Mouse (Mus musculus): ENCODE data around the gene Phospho1. TPM values are rescaled to one million over a fixed set of nuclear protein-coding genes. Genes with fewer than 3 reads are reported as not detected.

Gene Phospho1
- 49.0 and 117 TPM in 2 replicates for polyA plus RNA-seq (2012; rRNA removed; ENCODE audit: low replicate concordance)

GRCm38 (mm10) chr11:95824071-95824876 lies at the start of gene Phospho1:
TSS of gene Phospho1 (plus strand) at chr11:95824499.

GRCm38 (mm10) chr11:95837059-95837458 lies 12.8 kb downstream of the Phospho1 start, which contains the start of gene Gngt2:
TSS of gene Gngt2 (plus strand) at chr11:95837216.

GRCm38 (mm10) chr11:95842074-95842681 lies 17.9 kb downstream of the Phospho1 start, which contains the start of gene Abi3:
TSS of gene Abi3 (minus strand) at chr11:95842476.

Other genes with a start within 250 kb of the Phospho1 start
- gene Ngfr, start 236.8 kb upstream of the Phospho1 start, polyA plus RNA-seq (2012; rRNA removed; ENCODE audit: low replicate concordance) = 3.3 and 174 TPM in 2 replicates
- 159 and 238 TPM in 2 replicates for gene Phb, start 157.5 kb upstream of the Phospho1 start, polyA plus RNA-seq (2012; rRNA removed; ENCODE audit: low replicate concordance)
- 17.0 and 28.2 TPM in 2 replicates for gene Zfp652, start 111.8 kb upstream of the Phospho1 start, polyA plus RNA-seq (2012; rRNA removed; ENCODE audit: low replicate concordance)
- gene B130006D01Rik, start 100.9 kb upstream of the Phospho1 start, polyA plus RNA-seq (2012; rRNA removed; ENCODE audit: low replicate concordance) = 0.07 and 0.24 TPM in 2 replicates
- 11.0 and 28.3 TPM in 2 replicates for gene Gngt2, start 12.7 kb downstream of the Phospho1 start, polyA plus RNA-seq (2012; rRNA removed; ENCODE audit: low replicate concordance)
- 36.0 and 38.5 TPM in 2 replicates for gene Abi3, start 18.0 kb downstream of the Phospho1 start, polyA plus RNA-seq (2012; rRNA removed; ENCODE audit: low replicate concordance)
- not detected in 2 replicates for gene B4galnt2, start 90.4 kb downstream of the Phospho1 start, polyA plus RNA-seq (2012; rRNA removed; ENCODE audit: low replicate concordance)
- gene Igf2bp1, start 181.4 kb downstream of the Phospho1 start, polyA plus RNA-seq (2012; rRNA removed; ENCODE audit: low replicate concordance) = 0.01 and 0.04 TPM in 2 replicates
- gene Gip, start 200.0 kb downstream of the Phospho1 start, polyA plus RNA-seq (2012; rRNA removed; ENCODE audit: low replicate concordance) = not detected in 2 replicates
- 30.6 and 31.2 TPM in 2 replicates for gene Snf8, start 210.4 kb downstream of the Phospho1 start, polyA plus RNA-seq (2012; rRNA removed; ENCODE audit: low replicate concordance)
- gene Ube2z, start 240.9 kb downstream of the Phospho1 start, polyA plus RNA-seq (2012; rRNA removed; ENCODE audit: low replicate concordance) = 31.5 and 60.9 TPM in 2 replicates